In the genomic region with DNA sequence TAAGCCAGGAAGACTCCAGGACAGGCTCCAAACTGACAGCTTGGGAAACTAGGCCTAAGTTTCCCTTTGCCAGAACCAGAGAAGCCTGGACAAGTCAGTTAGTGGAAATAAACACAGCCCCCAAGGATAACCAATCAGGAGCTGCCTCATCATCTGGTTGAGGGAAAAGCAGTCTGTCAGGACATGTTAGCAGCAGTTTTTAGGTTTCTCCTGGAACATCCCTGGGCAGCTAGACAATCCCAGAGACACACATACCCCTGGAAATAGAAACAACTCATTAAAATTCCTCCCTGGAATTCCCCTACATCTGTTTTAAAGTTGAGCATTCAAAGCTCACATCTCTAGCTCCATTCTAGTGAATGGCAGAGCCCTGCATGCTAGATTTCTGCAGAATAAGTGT, we compare ENCODE assay signal across 19 mouse cellular contexts.
DNase-seq lines count a peak whose midpoint lies in the region; ATAC-seq lines count a peak whose summit lies in the region.
"Had no signal": no experiment of that assay in that cellular context is flagged by ENCODE, and none has a peak within 500 bp of the region (broad histone marks: within the 10 kb centered on the region; RNA-seq: fewer than 3 reads in every experiment).

No protein-coding gene starts in this region.

- DNase-seq in frontal cortex, postnatal 25 days (ENCODE audit: low spot score in 2 of 2), result no peak
- DNase-seq in layer of hippocampus, postnatal 14 days (ENCODE audit: low spot score in 2 of 2), result peak; percentile 3 to 9
- no peak for DNase-seq in layer of hippocampus, adult 8-10 months (ENCODE audit: low spot score in 2 of 2)
- DNase-seq in right cerebral cortex, adult 18-20 months, result peak; percentile 45
- DNase-seq in right cerebral cortex, postnatal 10 days (ENCODE audit: low spot score in 2 of 2), result no peak
- no peak for DNase-seq in cerebellum, adult 9-10 months
- no peak for DNase-seq in heart, postnatal 10 days
- DNase-seq: adrenal gland, postnatal 14 days; cerebellum, adult 18-20 months; cerebellum, postnatal 14 days; embryo, embryonic 11 days; forebrain, postnatal 0 days; gastrocnemius, postnatal 10 days; heart, adult 18-20 months; heart, postnatal 14 days had no signal

- peak; percentile 100 for ATAC-seq in frontal cortex, adult (ENCODE audit: low TSS enrichment)
- ATAC-seq: activated CD4-positive, CD25-positive, alpha-beta regulatory T cell, adult 4 months; forebrain, postnatal 0 days; hindbrain, postnatal 0 days; Patski had no signal

- intact Hi-C loops in heart, postnatal 10 days (cut with DNase I), result no loop called here

Comparison
In these comparisons a context has a peak if more than half of its experiments do, and no peak if none do; other contexts are left out.
1. DNase-seq: peak in layer of hippocampus, postnatal 14 days (2 of 2) and right cerebral cortex, adult 18-20 months (single experiment); none in frontal cortex, postnatal 25 days (0 of 2), layer of hippocampus, adult 8-10 months (0 of 2), right cerebral cortex, postnatal 10 days (0 of 2), cerebellum, adult 9-10 months (single experiment) and heart, postnatal 10 days (0 of 2).